Mouse (Mus musculus) G1E (cell line): ENCODE data around the gene Ccpg1. TPM values are rescaled to one million over a fixed set of nuclear protein-coding genes. Genes with fewer than 3 reads are reported as not detected.

Source experiments
- ATAC-seq: 2 replicates; pipeline ENCODE4 v1.8.0; 2016; ENCODE audit warnings: mild to moderate bottlenecking; ENCODE audit not compliant: insufficient number of reproducible peaks, poor library complexity, low FRiP score, severe bottlenecking; ENCODE audit errors: extremely low read depth
- DNase-seq: peaks from one replicate; pipeline ENCODE4 v3.0.0; 2012; ENCODE audit warnings: low spot score
- H3K27me3 ChIP-seq: 2 replicates; pipeline ENCODE4 v1.6.1; 2012; ENCODE audit warnings: mild to moderate bottlenecking, low read length, inconsistent platforms; ENCODE audit not compliant: insufficient read depth
- H3K36me3 ChIP-seq: replicated peaks from 2 replicates; pipeline ENCODE3; 2012; ENCODE audit warnings: mild to moderate bottlenecking, inconsistent platforms
- H3K4me1 ChIP-seq: 2 replicates; pipeline ENCODE4 v1.6.1; 2012; ENCODE audit warnings: low read depth, low read length, inconsistent platforms, mixed read lengths; ENCODE audit not compliant: insufficient read depth
- H3K4me3 ChIP-seq: 2 replicates; pipeline ENCODE4 v1.5.1; 2012; ENCODE audit warnings: low read depth, mild to moderate bottlenecking, inconsistent platforms, low read length, moderate library complexity, mixed read lengths
- H3K9me3 ChIP-seq: replicated peaks from 2 replicates; pipeline ENCODE4 v1.6.1; 2012; ENCODE audit warnings: inconsistent platforms
- CTCF ChIP-seq: IDR thresholded peaks from 2 replicates; pipeline ENCODE4 v1.5.1; 2012; ENCODE audit warnings: low read depth, low read length, inconsistent platforms, mixed read lengths
- GATA1 ChIP-seq: IDR thresholded peaks from 2 replicates; pipeline ENCODE4 v1.6.1; 2012; ENCODE audit warnings: borderline replicate concordance, low read length, inconsistent platforms, mixed read lengths
- GATA2 ChIP-seq: IDR thresholded peaks from 2 replicates; pipeline ENCODE4 v1.6.1; 2012; ENCODE audit warnings: low read depth, low read length, inconsistent platforms, borderline replicate concordance
- POLR2AphosphoS5 ChIP-seq: IDR thresholded peaks from 2 replicates; pipeline ENCODE4 v1.6.1; 2012; ENCODE audit warnings: low read depth, low read length, inconsistent platforms; ENCODE audit not compliant: insufficient replicate concordance
- TAL1 ChIP-seq: conservative IDR thresholded peaks from 2 replicates; pipeline ENCODE4 v1.6.1; 2012; ENCODE audit warnings: low read depth, low read length, inconsistent platforms, mixed read lengths
- polyA plus RNA-seq: library from polyadenylated mRNA; stranded (reverse); fragments of >175 nt; gene quantifications from 2 replicates; pipeline ENCODE4 v1.2.3, GENCODE M21; 2012
- total RNA-seq, 2 experiments: library from RNA; stranded (forward) in 1 of 2; stranded (reverse) in 1 of 2; fragments of 200-1000 nt in 1 of 2; fragments of >200 nt in 1 of 2; fragmentation: Nextera tagmentation in 1 of 2; gene quantifications; 2 replicates each; pipeline ENCODE4 v1.2.3; 2014 to 2017

Ccpg1 gene
- total and polyA plus RNA-seq, 3 experiments, result 2.0 to 13.2 (median 13.1) TPM

GRCm38 (mm10) chr9:72969874-72970273, 15.4 kb upstream of the Ccpg1 start:
- H3K4me1 ChIP-seq, result peaks cover 2% of the 10 kb centered on the region; the same call in 1 of the 2 replicates
- no peak overlapping the region for H3K4me3 ChIP-seq
- H3K36me3 ChIP-seq, result no peaks in the 10 kb centered on the region
- H3K27me3 ChIP-seq, result peaks cover 3% of the 10 kb centered on the region; the same call in 1 of the 2 replicates
- TF ChIP-seq POLR2AphosphoS5, result no peak
- TF ChIP-seq GATA1, result no peak
- no peak for TF ChIP-seq GATA2
- TF ChIP-seq TAL1, result no peak
- no peak for TF ChIP-seq CTCF
- DNase-seq, result no peak
- ATAC-seq, result no peak
- no peaks in the 10 kb centered on the region for H3K9me3 ChIP-seq

GRCm38 (mm10) chr9:72972435-72972834, 12.8 kb upstream of the Ccpg1 start:
- Histone ChIP-seq H3K36me3 (no peaks in the 10 kb centered on the region), H3K4me1 (peaks cover 2% of the 10 kb centered on the region; the same call in 1 of the 2 replicates), H3K9me3 (no peaks in the 10 kb centered on the region), H3K27me3 (peaks cover 3% of the 10 kb centered on the region; the same call in 1 of the 2 replicates), H3K4me3 (no peak overlapping the region)
- no peak for DNase-seq
- TF ChIP-seq TAL1 (no peak), GATA2 (no peak), CTCF (no peak), GATA1 (no peak), POLR2AphosphoS5 (no peak)
- ATAC-seq, result no peak

DNA sequence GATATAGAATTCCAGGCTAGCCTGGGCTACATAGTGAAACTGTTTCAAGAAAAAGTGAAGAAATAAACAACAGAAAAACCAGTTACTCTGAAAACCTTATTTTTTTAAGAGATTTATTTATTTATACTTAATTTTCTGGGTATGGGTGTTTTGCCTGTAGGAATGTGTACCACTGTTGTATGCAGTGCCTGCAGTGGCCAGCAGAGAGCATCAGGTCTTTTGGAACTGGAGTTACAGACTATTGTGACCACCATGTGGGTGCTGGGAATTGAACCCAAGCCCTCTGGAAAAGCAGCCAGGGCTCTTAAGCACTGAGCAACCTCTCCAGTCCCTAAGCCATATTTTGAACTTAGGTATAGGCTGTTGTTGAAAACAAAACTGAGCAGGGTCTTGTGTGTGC, 12.2 kb upstream of the Ccpg1 start:
- no peak overlapping the region for H3K4me3 ChIP-seq
- ATAC-seq, result no peak
- peaks cover 2% of the 10 kb centered on the region; the same call in 1 of the 2 replicates for H3K4me1 ChIP-seq
- no peaks in the 10 kb centered on the region for H3K9me3 ChIP-seq
- H3K36me3 ChIP-seq, result no peaks in the 10 kb centered on the region
- TF ChIP-seq GATA1 (no peak), CTCF (no peak), TAL1 (no peak), GATA2 (no peak), POLR2AphosphoS5 (no peak)
- H3K27me3 ChIP-seq, result peaks cover 3% of the 10 kb centered on the region; the same call in 1 of the 2 replicates
- DNase-seq, result no peak

DNA sequence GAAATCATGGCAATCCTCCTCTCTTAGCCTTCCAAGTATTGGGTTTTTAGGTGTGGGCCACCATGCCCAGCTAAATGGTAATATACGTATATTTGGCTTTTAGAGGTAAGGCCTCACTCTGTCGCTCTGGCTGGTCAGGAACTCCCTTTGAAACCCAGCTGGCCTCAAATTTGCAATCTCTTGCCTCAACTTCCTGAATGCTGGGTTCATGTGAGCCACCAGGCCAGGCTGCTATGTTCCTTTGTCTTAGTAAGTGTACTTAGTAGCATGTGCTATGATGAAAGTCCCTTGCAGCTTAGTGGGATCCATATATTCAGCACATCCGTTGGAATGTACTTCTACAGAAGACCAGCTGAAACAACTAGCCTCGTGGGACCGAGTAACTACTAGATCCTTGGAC, 10.5 kb upstream of the Ccpg1 start:
- H3K4me1 ChIP-seq, result peaks cover 2% of the 10 kb centered on the region; the same call in 1 of the 2 replicates
- no peaks in the 10 kb centered on the region for H3K27me3 ChIP-seq
- H3K9me3 ChIP-seq, result no peaks in the 10 kb centered on the region
- no peak for TF ChIP-seq TAL1
- no peak for TF ChIP-seq GATA2
- TF ChIP-seq POLR2AphosphoS5, result no peak
- TF ChIP-seq GATA1, result no peak
- TF ChIP-seq CTCF, result no peak
- no peaks in the 10 kb centered on the region for H3K36me3 ChIP-seq
- DNase-seq (no peak), ATAC-seq (no peak)
- H3K4me3 ChIP-seq, result no peak overlapping the region

DNA sequence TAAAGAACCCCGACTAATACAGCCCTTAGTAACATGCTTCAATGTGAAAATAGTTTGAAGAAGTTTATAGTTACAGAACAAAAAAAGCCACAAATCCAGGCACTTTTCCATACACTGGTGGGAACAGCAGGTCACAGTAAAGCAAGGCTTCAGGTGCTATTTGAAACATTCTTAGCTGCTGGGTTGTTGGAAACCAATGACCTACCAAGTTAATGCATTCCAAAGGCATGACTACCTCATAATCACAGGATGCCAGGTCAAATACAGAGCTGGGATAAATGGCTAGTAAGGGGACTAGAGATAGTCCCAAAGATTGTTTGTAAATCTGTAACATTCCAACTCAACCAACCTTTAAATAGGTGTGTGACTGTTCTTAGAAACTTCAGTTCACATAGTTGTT, 10.0 kb upstream of the Ccpg1 start:
- no peaks in the 10 kb centered on the region for H3K4me1 ChIP-seq
- no peaks in the 10 kb centered on the region for H3K27me3 ChIP-seq
- no peaks in the 10 kb centered on the region for H3K9me3 ChIP-seq
- H3K36me3 ChIP-seq, result no peaks in the 10 kb centered on the region
- ATAC-seq (no peak), DNase-seq (no peak)
- TF ChIP-seq GATA2 (no peak), TAL1 (no peak), CTCF (no peak), GATA1 (no peak), POLR2AphosphoS5 (no peak)
- no peak overlapping the region for H3K4me3 ChIP-seq

- no peaks in the 10 kb centered on the region for H3K36me3 ChIP-seq
- H3K9me3 ChIP-seq, result no peaks in the 10 kb centered on the region
- no peaks in the 10 kb centered on the region for H3K27me3 ChIP-seq
- no peak overlapping the region for H3K4me3 ChIP-seq
- peaks cover 24% of the 10 kb centered on the region for H3K4me1 ChIP-seq
- no peak for ATAC-seq
- no peak for DNase-seq
- TF ChIP-seq GATA2, result no peak
- no peak for TF ChIP-seq TAL1
- no peak for TF ChIP-seq POLR2AphosphoS5
- TF ChIP-seq GATA1, result no peak
- TF ChIP-seq CTCF, result no peak
These were observed 2.2 kb upstream of the Ccpg1 start for GRCm38 (mm10) chr9:72983066-72983465.

- H3K27me3 ChIP-seq, result no peaks in the 10 kb centered on the region
- H3K4me3 ChIP-seq, result no peak overlapping the region
- no peak for ATAC-seq
- H3K4me1 ChIP-seq, result peaks cover 24% of the 10 kb centered on the region
- H3K9me3 ChIP-seq, result no peaks in the 10 kb centered on the region
- TF ChIP-seq GATA1, result no peak
- TF ChIP-seq CTCF, result no peak
- no peak for TF ChIP-seq GATA2
- TF ChIP-seq TAL1, result no peak
- TF ChIP-seq POLR2AphosphoS5, result no peak
- DNase-seq, result no peak
- no peaks in the 10 kb centered on the region for H3K36me3 ChIP-seq
These were observed 2.5 kb downstream of the Ccpg1 start for GRCm38 (mm10) chr9:72987703-72988102.
